Mouse (Mus musculus) neural tube, postnatal 0 days (tissue): ENCODE measurements around the gene Nlgn1. TPM values are rescaled to one million over a fixed set of nuclear protein-coding genes. Genes with fewer than 3 reads are reported as not detected.

Source experiments
- polyA plus RNA-seq: library from polyadenylated mRNA; unstranded; fragments of >200 nt; fragmentation: Nextera tagmentation; extraction: Ambion mirVana; gene quantifications from 2 replicates; pipeline ENCODE4 v1.2.1, GENCODE M21; 2015

Gene Nlgn1
- 27.3 and 34.3 TPM in 2 replicates for polyA plus RNA-seq

GRCm38 (mm10) chr3:26332400-26333238 is at the start of gene Nlgn1:
Gene Nlgn1 (minus strand): TSS chr3:26332460.

